Mouse (Mus musculus) stomach, postnatal 0 days (tissue): ENCODE data around the gene Fer.

Experiments used
- CTCF ChIP-seq: IDR thresholded peaks from 2 replicates; pipeline ENCODE4 v1.5.1; 2016; ENCODE audit warnings: antibody characterized with exemption, low read depth, mild to moderate bottlenecking, moderate library complexity
- EP300 ChIP-seq: optimal IDR thresholded peaks from 2 replicates; pipeline ENCODE3; 2016; ENCODE audit warnings: antibody characterized with exemption

DNA sequence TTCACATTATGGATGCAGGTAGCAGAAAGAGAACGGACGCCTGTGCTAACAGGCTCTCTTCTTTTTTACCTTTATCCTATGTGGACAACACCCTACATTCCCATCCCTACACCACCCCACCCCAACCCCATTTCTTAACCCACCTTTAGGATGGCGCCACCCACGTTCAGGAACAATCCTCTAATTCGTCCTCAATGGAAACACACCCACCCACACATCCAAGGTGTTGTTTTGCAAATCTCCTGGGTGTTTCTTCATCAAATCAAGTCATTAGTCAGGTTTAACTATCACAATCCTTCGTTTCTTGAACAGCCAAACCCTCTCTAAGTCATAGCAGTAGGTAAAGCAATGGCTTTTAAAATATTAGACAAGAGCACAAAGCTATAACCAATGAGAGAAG is 49.3 kb upstream of the Fer start:
- no peak for TF ChIP-seq CTCF
- TF ChIP-seq EP300, result no peak
